Mouse (Mus musculus) kidney, postnatal 25 days (tissue): Measurements from ENCODE around the gene Rhov.

Experiments
- DNase-seq, 2 experiments: peaks; one replicate each; pipeline ENCODE4 v3.0.0; 2021; ENCODE audit warnings: mixed read lengths in 2 of 2

Rhov gene

DNA sequence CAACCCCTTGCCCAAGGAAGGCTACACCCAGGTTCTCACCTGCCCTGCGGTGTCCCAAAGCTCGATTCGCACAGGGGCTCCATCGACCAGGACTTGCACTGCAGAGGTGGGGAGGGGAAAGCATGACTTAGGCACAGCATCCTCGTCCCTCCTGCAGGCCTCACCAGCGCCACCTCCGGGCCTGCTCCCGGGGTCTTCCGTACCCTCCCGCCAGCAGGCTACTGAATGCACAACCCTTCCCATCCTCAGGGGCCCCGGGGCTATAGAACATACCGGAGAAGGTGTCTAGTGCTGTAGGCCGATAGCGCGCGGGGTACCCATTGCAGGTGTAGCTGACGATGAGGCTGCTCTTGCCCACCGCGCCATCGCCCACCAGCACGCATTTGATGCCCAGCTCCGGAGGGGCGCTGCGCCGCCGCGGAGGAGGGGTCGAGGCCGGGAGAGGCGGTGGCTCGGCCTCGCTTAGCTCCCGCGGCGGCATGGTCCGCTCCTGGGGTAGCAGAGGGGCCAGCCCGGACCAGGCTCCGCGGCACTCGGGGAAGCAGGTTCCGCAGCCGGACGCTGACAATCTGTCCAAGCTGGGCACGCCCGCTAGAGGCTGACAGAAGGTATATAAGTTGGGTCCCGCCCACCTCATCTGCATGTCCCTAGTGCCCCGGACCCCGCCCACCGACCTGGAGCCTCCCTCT is at the start of gene Rhov:
TSS of gene Rhov (minus strand) at position 630 of the 689 bp plus-strand sequence.
- peak; percentile 85 for DNase-seq

DNA sequence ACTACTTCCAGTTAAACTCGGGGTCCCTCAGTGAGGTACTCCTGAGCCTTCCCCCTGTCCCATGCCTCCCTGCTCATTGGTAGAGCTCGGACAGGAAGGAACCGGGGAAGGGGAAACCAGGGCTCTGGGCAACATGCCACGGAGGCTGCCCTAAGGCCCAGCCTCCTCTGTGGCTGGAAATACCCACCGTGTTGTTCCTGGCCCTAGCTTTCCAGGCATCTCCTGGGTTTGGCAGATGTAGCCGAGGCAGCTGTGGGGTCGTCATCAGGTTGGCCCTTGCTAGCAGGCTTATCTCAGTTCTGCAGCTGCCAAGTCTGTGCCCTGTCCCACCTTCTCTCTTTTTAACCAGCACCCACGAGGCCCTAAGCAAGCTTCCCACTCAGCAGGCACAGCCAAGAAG is 49.5 kb upstream of the Rhov start:
- DNase-seq: peak; percentile 52 to 69

DNA sequence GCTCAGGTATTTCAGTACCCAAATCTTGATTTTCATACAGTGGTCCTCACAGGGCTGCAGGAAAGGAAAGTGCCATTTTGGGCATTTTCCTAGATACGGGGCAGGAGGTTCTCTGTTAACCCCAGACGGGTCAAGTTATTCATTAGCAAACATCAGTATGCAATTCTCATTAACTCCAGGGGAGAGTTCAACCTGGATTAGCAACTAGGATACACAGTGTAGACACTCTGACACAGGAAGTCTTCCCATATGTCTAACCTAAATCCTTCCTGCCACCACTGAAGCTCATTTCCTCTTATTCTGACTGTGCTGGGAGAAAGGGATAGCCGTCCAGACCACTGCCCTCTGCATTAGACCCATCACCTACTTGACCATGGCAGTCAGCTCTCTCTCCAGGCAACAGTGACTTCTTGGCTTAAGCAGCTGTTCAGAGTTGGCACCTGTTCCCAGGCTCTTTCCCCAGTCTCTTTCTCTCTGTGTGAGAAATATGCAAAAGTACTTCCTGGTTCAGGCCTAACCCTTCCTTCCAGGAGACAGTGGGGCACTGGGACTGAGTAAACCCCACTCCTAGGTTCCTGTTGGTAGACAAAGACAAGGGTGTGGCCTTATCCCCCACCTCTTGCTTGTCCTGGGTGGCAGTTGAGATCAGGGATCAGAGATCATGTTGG is 47.1 kb upstream of the Rhov start:
- peak; percentile 59 to 61 for DNase-seq

DNA sequence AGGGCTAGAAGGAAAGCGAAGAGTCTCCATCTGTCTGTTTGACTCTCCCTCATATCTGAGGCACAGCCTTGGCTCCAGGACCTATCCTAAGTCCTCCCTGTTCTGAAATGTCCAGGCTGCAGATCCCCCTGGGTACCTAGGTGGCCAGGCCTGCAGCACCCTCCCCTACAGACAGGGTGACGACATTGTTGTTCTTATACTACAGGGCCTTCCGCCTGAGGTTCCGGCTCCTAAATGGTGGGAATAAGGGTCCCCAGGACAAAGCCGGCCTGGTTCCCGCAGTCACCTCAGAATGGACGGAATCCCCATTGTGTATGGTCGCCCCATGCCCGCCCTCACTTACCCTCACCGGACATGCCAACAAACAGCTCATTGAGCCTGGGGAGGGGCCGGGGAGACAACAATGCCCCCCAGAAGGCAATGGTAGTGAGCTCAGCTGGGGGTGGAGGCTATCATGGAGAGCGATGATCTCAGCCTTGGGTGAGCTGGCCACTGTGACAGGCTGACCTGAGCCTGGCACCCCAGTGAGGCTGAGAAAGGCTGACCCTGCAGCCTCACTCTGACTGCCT is 43.8 kb upstream of the Rhov start:
- DNase-seq: peak in 1 of 2 experiments; percentile 42

GRCm38 (mm10) chr2:119313780-119314479 is 42.9 kb upstream of the Rhov start:
- DNase-seq: peak in 1 of 2 experiments; percentile 49

GRCm38 (mm10) chr2:119312380-119312958 is 41.4 kb upstream of the Rhov start:
- peak in 1 of 2 experiments; percentile 46 for DNase-seq

- DNase-seq: peak; percentile 81 to 88
These were observed 40.5 kb upstream of the Rhov start for GRCm38 (mm10) chr2:119311544-119311943.

GRCm38 (mm10) chr2:119304798-119305208 is 33.7 kb upstream of the Rhov start:
- DNase-seq: peak; percentile 87 to 92

GRCm38 (mm10) chr2:119304391-119304790 is 33.3 kb upstream of the Rhov start:
- DNase-seq: peak in 1 of 2 experiments; percentile 26

DNA sequence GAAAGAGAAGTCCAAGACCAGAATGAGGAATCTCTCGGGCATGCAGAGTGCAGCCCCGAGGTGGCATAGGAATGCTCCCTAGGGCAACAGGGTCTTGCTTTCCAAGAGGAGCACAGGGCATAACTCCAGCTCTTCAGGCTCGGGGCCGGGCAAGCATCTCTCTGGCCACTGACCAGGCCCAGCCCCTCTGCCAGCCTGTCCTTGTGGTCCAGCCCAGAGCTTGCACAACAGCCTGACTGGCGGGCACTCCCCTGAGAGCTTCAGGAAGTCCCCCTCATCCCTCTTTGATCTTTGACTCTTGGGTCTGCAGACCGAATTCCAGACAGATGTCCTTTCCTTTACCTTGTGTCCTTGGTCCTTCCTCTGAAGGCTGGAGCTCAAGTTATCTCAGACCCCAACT is 31.8 kb upstream of the Rhov start:
- DNase-seq: no peak

- DNase-seq: peak; percentile 72 to 86
These were observed 29.9 kb upstream of the Rhov start for GRCm38 (mm10) chr2:119300819-119301493.

DNA sequence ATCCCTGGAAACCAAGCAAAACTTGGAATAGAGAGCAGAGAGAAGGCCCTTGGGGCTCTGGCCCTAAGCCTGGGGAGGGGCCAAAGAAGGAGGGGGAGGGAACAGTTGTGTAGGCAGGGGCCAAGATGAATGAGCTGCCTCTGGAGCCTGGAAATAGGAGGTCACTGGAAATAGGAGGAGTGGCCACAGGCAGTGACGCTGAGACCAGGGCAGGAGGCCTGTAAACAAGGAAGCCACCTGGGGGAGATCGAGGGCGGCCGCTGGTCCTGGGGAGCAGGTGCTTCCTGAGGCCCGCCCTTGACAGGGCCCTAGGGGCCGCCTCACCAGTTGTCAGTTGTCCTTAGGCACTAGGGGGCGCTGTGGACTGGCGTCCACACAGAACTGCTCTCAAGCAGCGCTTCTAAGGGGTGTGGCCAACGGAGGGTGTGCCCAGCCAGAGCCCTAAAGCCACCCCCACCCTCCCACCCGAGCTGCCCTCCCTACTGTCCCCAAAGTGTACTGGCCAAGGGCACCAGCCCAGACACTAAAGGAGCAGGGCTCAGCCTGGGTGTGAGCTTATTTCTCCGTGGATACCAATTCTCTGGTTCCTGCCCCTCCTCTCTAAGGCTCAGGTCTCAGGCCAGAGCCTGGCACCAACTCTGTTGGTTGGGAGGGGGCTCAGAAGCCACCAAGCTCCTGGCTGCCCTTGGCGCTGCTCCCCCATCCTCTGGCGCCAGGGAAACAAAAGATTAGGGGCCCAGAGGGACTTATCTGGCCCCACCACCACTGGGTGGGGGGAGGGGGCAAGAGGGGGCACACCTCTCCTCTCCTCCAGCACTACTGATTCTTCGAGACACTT is 29.1 kb upstream of the Rhov start:
- peak; percentile 94 to 95 for DNase-seq

GRCm38 (mm10) chr2:119298839-119299238 is 27.8 kb upstream of the Rhov start:
- peak in 1 of 2 experiments; percentile 15 for DNase-seq

- DNase-seq: peak; percentile 79 to 86
These were observed 27.3 kb upstream of the Rhov start for GRCm38 (mm10) chr2:119298330-119298729.

- no peak for DNase-seq
These were observed 26.4 kb upstream of the Rhov start for GRCm38 (mm10) chr2:119297506-119297905.

DNA sequence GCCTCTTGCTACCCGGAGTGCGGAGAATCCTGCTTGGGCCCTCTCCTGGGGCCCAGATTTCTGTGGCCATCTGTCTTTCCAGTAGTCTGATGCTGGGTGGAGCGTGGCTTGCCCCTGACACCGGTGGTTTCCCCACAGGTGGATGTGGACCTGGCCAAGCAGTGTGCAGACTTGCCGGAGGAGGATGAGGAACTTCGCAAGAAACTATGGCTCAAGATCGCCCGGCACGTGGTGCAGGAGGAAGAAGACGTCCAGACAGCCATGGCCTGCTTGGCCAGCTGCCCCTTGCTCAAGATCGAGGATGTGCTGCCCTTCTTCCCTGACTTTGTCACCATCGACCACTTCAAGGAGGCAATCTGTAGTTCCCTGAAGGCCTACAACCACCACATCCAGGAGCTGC is 25.7 kb upstream of the Rhov start:
- DNase-seq: no peak

- peak in 1 of 2 experiments; percentile 36 for DNase-seq
These were observed 23.3 kb upstream of the Rhov start for GRCm38 (mm10) chr2:119294411-119294810.

DNA sequence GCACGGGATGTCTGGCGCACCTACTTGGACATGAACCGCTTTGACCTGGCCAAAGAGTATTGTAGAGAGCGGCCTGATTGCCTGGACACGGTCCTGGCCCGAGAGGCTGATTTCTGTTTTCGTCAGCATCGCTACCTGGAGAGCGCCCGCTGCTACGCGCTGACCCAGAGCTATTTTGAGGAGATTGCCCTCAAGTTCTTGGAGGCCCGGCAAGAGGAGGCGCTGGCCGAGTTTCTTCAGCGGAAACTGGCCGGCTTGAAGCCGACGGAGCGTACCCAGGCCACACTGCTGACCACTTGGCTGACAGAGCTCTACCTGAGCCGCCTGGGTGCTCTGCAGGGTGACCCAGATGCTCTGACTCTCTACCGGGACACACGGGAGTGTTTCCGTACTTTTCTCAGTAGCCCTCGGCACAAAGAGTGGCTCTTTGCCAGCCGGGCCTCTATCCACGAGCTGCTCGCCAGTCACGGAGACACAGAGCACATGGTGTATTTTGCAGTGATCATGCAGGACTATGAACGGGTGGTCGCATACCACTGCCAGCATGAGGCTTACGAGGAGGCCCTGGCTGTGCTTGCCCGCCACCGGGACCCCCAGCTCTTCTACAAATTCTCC is 22.8 kb upstream of the Rhov start:
- no peak for DNase-seq

GRCm38 (mm10) chr2:119293311-119293710 is 22.2 kb upstream of the Rhov start:
- no peak for DNase-seq

- peak in 1 of 2 experiments; percentile 39 for DNase-seq
These were observed 21.8 kb upstream of the Rhov start for GRCm38 (mm10) chr2:119292852-119293251.

GRCm38 (mm10) chr2:119292281-119292680 is 21.2 kb upstream of the Rhov start:
- DNase-seq: peak in 1 of 2 experiments; percentile 23
